Mouse (Mus musculus) bone marrow macrophage, adult 2 months (primary cell): Measurements from ENCODE around the gene Tesmin.

Experiments
- CTCF ChIP-seq: IDR thresholded peaks from 2 replicates; pipeline ENCODE4 v1.5.1; 2012; ENCODE audit warnings: low read depth, mild to moderate bottlenecking, low read length, moderate library complexity
- POLR2A ChIP-seq: IDR thresholded peaks from 2 replicates; pipeline ENCODE4 v1.6.1; 2012; ENCODE audit warnings: mild to moderate bottlenecking, low read depth, low read length, borderline replicate concordance

DNA sequence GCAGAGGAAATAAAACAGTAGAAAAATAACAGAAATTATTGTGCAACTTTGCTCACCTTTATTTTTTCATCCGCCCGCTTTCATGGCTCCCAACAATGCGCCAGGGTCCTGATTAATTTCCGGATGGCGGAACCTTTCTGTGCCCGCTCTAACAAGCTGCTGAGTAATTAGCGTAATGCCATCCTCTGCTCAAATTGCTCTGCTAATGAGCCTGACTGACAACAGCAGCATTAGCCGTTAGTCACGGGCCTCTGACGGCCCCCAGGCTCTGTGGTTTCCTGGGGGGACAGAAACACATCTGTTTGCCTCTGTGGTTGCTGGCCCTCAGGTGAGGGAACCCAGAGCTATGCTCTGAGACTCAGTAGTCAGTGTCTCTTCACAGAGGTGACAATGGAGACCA is 52.4 kb downstream of the Tesmin start:
- TF ChIP-seq POLR2A: no peak
- no peak for TF ChIP-seq CTCF
